Mouse (Mus musculus): ENCODE data around the gene Gm5105. TPM values are rescaled to one million over a fixed set of nuclear protein-coding genes. Genes with fewer than 3 reads are reported as not detected.

Gm5105 gene
- polyA plus RNA-seq, 1 experiment from 2014 or later = 0.12 TPM

DNA sequence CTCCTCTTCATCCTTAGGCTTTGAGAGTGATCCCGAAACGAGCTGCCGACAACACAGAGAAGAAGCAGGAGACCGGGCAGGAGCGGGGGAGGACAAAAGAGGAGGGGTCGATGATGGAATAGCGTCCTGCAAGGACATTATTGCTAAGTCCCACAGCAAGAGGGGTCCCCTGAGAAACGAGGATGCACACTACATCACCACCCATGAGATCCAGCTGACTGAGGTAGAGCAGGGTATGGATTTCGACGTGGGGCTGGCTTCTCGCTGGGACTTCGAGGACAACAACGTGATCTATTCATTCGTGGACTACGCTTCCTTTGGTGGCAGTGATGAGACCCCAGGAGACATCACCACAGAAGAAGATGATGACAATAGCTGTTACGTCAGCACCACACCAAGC is 1.3 kb downstream of the Gm5105 start:
- Histone ChIP-seq H3K9me3 (no peaks in the 10 kb centered on the region), H3K27me3 (peaks cover 3% of the 10 kb centered on the region; the same call in 1 of the 2 replicates), H3K4me3 (0 out of 2 replicates have a peak overlapping the region, but pooled peaks have one; percentile 11), H3K4me2 (peak overlapping the region; percentile 42), H3K9ac (no peak overlapping the region), H3K4me1 (replicated peaks) (peaks cover 40% of the 10 kb centered on the region), H3K27ac (no peak overlapping the region), H3K36me3 (no peaks in the 10 kb centered on the region)
- 0 out of 2 replicates have a peak, but pooled peaks have one; percentile 4 for ATAC-seq (ENCODE audit: low FRiP score)
- 69% methylated on average over 16 of the region's 16 CpGs for WGBS

DNA sequence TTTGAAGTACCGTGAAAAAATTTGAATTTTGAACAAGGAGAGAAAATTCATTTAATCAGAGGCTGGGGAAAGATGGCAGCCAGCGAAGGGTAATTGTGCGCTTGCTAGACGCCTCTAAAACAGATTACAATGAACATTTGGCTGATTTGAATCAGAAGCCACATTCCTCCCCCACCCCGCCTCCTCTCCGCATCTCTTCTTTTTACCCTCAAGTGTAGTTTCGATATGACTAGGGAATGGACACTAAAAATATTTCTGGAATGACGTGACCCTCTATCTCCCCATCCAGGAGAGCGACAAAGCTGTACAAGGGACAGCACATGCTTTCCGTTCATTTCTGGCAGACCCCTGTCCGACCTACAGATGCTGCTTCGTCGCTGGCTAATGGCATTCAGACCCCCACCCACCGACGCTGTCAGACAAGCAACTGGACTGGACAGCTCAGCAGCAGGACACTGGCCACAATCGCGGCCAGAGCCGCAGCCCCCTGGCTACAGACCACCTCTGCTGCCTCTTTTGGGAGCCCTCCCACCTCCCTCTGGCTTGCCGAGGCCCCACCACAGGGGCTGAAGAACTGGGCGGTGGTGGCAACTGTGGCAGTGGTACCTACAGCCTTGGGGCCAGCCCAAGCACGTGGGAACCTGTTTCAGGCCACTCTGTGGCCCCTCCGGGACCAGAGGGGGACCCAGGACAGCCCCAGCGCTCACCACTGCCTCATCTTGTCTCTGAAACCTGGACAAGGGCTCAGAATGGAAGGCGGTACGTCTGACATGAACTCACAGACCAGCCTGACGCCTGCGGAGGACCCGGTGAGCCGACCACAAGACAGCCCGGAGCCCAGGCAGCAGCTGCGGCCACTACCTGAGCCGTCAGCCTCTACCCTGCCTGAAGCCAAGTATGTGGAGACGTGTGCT is 2.2 kb downstream of the Gm5105 start, which contains the start of gene 1110002E22Rik:
Gene 1110002E22Rik (plus strand): TSS at position 321 of the 914 bp plus-strand sequence.
- H3K27ac ChIP-seq = no peak within 1 kb of the TSS
- H3K9ac ChIP-seq = no peak within 1 kb of the TSS
- no peak within 1 kb of the TSS for H3K4me3 ChIP-seq
- WGBS = 70% methylated on average over 33 of the region's 33 CpGs
- peak within 1 kb of the TSS; percentile 6; the same call in 1 of the 2 replicates for H3K4me2 ChIP-seq
- H3K4me1 ChIP-seq (replicated peaks) = peaks cover 33% of the 10 kb centered on the region
- no peaks in the 10 kb centered on the region for H3K9me3 ChIP-seq
- H3K36me3 ChIP-seq = no peaks in the 10 kb centered on the region
- 0 out of 2 replicates have a peak, but pooled peaks have one; percentile 29 for ATAC-seq (ENCODE audit: low FRiP score)
- H3K27me3 ChIP-seq = peaks cover 2% of the 10 kb centered on the region; the same call in 1 of the 2 replicates

DNA sequence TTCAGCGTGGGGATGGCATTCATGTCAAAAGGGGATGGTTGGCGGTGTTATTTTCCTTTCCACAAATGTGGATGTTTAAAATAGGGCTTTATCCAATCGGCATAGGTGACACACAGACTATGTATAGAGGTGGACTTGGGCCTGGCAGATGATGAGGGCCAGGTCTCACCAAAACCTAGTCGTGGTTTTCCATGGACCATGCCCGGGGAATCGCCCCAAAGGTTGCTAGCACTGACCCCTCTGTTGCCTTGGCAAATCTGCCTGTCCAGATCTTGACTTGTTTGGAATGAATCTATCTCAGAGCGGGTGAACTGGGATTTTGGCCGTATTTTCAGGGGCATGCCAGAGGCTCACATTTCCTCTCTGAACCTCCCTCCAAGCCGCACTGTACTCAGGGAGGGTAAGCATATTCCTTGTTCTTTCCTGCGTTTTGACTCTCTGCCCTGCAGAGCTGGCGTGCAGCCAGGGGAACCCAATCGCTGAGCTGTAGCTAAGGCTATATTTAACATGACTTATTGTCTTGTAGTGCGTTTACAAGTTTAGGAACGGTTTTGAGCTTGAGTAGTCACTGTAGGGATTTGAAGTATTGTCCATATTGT is 3.4 kb downstream of the Gm5105 start:
- Histone ChIP-seq H3K4me3 (no peak overlapping the region), H3K27me3 (no peaks in the 10 kb centered on the region), H3K27ac (no peak overlapping the region), H3K9me3 (no peaks in the 10 kb centered on the region), H3K9ac (no peak overlapping the region), H3K4me2 (no peak overlapping the region), H3K4me1 (replicated peaks) (peaks cover 30% of the 10 kb centered on the region), H3K36me3 (no peaks in the 10 kb centered on the region)
- ATAC-seq (ENCODE audit: low FRiP score) = no peak
- 65% methylated on average over 14 of the region's 14 CpGs for whole genome bisulfite sequencing

DNA sequence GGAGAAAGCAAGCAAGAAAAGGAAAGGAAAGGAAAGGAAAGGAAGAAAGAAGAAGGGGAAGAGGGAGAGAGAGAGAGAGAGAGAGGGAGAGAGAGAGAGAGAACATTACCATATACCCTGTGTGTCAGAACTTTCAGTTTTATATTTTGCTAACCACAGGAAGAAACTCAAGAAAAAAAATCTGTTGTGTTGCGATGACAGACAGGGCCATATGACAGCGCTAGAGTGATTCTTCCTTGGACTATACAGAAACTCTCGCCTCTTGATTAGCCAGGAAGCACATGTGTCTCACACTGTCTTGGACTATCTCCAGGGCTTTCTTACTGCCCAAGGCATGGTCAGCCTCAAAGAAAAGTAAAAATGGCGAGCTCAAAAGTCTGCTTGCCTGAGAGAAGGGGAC is 4.5 kb downstream of the Gm5105 start:
- no peak overlapping the region for H3K4me3 ChIP-seq
- H3K4me1 ChIP-seq (replicated peaks) = peaks cover 30% of the 10 kb centered on the region
- no peaks in the 10 kb centered on the region for H3K9me3 ChIP-seq
- no peak overlapping the region for H3K9ac ChIP-seq
- no peak overlapping the region for H3K4me2 ChIP-seq
- no peaks in the 10 kb centered on the region for H3K36me3 ChIP-seq
- WGBS = 92% methylated on average over 4 of the region's 4 CpGs
- no peak overlapping the region for H3K27ac ChIP-seq
- no peaks in the 10 kb centered on the region for H3K27me3 ChIP-seq
- no peak for ATAC-seq (ENCODE audit: low FRiP score)

DNA sequence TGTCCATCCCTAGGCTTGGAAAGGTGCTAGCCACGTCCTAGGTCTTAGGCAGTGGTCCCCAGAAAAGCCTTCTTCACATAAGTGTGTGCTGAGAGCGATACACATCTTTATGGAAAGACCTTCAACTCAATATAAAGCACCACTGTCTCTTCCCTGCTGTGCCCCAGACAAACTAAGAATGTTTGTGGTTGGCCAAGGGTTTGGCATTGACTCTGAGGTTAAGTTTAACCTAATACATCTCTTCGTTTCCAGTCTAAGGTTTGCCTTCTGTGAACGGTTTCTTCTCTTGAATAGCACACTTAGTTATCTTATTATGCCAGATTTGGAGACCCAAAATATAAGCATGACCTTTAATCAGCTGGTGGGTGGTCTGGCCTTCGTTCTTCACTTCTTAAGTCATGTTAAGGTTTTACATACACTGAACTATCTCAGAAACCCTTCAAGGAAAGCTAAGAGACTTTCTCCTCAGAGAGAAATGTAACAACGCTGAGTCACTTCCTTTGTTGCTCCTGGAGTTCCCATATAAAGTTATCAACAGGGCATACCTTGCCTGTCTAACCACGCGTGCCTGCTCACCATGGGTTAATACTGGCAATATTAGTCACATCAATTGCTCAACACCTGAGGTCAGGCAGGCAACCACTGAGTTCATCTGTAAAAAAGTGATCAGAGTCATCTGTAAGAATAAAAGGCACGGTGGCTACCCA is 5.8 kb downstream of the Gm5105 start:
- WGBS = 89% methylated on average over 9 of the region's 9 CpGs
- H3K4me2 ChIP-seq = no peak overlapping the region
- no peak for ATAC-seq (ENCODE audit: low FRiP score)
- no peak overlapping the region for H3K9ac ChIP-seq
- H3K27ac ChIP-seq = no peak overlapping the region
- H3K4me3 ChIP-seq = no peak overlapping the region
- H3K36me3 ChIP-seq = no peaks in the 10 kb centered on the region
- H3K4me1 ChIP-seq (replicated peaks) = peaks cover 25% of the 10 kb centered on the region
- H3K27me3 ChIP-seq = no peaks in the 10 kb centered on the region
- no peaks in the 10 kb centered on the region for H3K9me3 ChIP-seq

DNA sequence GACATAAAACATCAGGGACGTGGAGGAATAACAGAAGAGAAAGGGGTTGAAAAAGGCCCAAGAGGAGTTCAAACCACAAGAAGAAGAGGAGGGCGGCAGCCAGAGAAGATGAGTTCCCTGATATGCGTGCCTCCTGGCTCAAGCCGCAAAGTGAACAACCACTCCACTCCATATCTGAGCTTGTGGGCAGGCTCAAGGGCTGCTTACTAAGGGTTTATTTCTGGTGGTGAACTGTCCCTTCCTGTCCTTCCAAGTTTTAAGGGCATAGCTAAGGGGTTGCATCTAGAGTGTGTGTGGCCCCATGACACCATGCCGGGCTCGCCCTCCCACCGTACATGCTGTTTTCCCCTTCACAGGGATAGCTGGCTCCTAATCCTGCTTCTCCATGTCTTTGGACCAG is 6.8 kb downstream of the Gm5105 start:
- Histone ChIP-seq H3K9me3 (no peaks in the 10 kb centered on the region), H3K36me3 (no peaks in the 10 kb centered on the region), H3K27me3 (no peaks in the 10 kb centered on the region), H3K4me2 (no peak overlapping the region), H3K4me3 (no peak overlapping the region), H3K4me1 (replicated peaks) (peaks cover 16% of the 10 kb centered on the region), H3K27ac (no peak overlapping the region), H3K9ac (no peak overlapping the region)
- WGBS = 97% methylated on average over 7 of the region's 7 CpGs
- ATAC-seq (ENCODE audit: low FRiP score) = no peak

DNA sequence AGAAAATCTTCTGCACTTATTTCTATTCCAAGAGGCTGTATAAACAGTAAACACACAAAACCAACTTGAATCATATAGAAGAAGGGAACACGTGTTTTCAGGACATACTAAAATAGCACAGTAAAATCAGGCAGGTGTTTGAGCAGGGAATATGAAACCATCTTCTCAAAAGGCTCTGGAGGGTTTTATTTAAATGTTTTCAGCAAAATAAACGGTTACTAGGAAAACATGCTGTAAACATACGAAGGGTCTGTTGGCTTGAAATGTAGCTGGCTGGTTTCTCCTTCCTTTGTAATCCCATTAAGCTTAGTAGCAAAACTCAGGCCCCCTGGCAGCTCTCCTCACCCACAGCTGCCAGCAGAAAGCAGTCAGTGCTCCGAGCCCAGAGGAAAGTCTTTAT is 9.0 kb downstream of the Gm5105 start:
- Histone ChIP-seq H3K27ac (no peak overlapping the region), H3K9me3 (no peaks in the 10 kb centered on the region), H3K4me3 (no peak overlapping the region), H3K27me3 (no peaks in the 10 kb centered on the region), H3K9ac (no peak overlapping the region), H3K4me1 (replicated peaks) (no peaks in the 10 kb centered on the region; the same call in 1 of the 2 replicates), H3K36me3 (no peaks in the 10 kb centered on the region), H3K4me2 (no peak overlapping the region)
- WGBS = 63% methylated on average over 4 of the region's 4 CpGs
- no peak for ATAC-seq (ENCODE audit: low FRiP score)

DNA sequence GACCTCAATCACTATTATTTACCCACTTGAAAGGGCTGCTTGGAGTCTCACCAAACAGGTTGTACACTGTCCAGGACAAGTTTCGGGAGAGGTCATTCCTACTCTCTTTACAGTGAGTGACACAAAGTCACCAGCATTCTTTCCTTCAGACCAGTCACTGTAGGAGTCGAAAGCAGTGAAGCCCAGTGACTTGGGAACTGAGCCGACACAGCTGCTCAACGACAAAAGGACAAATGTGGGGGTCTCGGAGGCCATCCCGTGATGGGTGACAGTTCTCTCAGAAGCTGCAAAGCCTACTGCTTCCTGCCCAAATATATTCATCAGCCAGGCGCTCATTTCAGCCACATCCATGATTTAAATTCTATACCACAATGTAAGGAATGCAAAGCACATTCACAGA is 10.2 kb downstream of the Gm5105 start:
- Histone ChIP-seq H3K9ac (no peak overlapping the region), H3K36me3 (no peaks in the 10 kb centered on the region), H3K27me3 (no peaks in the 10 kb centered on the region), H3K27ac (no peak overlapping the region; the same call in 1 of the 2 replicates), H3K9me3 (no peaks in the 10 kb centered on the region), H3K4me1 (replicated peaks) (no peaks in the 10 kb centered on the region; the same call in 1 of the 2 replicates), H3K4me3 (no peak overlapping the region), H3K4me2 (no peak overlapping the region)
- WGBS = 48% methylated on average over 7 of the region's 7 CpGs
- no peak for ATAC-seq (ENCODE audit: low FRiP score)

DNA sequence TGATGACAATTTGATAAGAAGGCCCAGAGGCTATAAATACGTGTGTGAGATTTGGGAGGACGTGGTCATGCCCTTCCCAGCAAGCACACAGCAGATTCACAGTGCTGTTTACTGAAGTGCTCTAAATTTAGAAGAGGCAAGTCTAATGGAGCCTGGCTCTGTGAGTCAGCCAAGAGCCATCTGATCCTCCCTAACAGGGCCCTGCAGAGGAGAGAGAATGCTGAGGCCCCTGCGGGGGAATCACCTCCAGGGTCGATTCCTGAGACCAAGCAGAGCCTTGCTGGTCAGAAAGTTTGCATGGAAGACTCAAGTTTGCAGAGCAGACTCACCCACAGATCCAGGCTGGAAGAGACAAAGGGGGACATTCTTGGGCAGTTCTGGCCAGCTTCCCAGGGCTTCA is 13.2 kb downstream of the Gm5105 start:
- ATAC-seq (ENCODE audit: low FRiP score) = no peak
- H3K27ac ChIP-seq = no peak overlapping the region

DNA sequence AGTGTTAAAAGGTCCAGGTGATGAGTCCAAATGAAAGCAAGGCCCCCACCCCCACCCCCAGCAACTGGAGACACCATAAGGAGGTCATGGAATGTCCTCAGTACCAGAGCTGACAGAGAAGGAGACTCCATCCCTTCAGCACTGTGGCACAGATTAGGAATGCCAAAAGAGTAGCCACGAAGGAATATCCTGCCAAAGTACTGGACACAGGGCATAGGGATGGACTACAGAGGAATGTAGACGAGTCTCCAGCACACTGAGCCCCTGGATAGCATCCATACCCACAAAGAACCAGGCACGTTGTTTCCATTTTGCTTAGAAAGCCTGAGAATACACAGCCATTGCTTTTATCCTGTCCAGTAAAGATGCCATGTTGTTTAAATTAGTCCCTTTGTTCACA is 15.8 kb downstream of the Gm5105 start:
- no peak overlapping the region for H3K4me2 ChIP-seq
- ATAC-seq (ENCODE audit: low FRiP score) = no peak
- H3K36me3 ChIP-seq = no peaks in the 10 kb centered on the region
- no peaks in the 10 kb centered on the region for H3K27me3 ChIP-seq
- H3K9me3 ChIP-seq = no peaks in the 10 kb centered on the region
- no peak overlapping the region for H3K9ac ChIP-seq
- WGBS = 77% methylated on average over 3 of the region's 3 CpGs
- H3K27ac ChIP-seq = no peak overlapping the region
- no peak overlapping the region for H3K4me3 ChIP-seq
- H3K4me1 ChIP-seq (replicated peaks) = no peaks in the 10 kb centered on the region

More for the DNA sequence above, 13.2 kb downstream of the Gm5105 start:
- H3K4me1 ChIP-seq (replicated peaks) = no peaks in the 10 kb centered on the region; the same call in 1 of the 2 replicates
- H3K9me3 ChIP-seq = no peaks in the 10 kb centered on the region
- H3K4me3 ChIP-seq = no peak overlapping the region
- no peak overlapping the region for H3K9ac ChIP-seq
- WGBS = 65% methylated on average over 4 of the region's 4 CpGs
- no peaks in the 10 kb centered on the region for H3K27me3 ChIP-seq
- H3K36me3 ChIP-seq = no peaks in the 10 kb centered on the region
- H3K4me2 ChIP-seq = no peak overlapping the region

DNA sequence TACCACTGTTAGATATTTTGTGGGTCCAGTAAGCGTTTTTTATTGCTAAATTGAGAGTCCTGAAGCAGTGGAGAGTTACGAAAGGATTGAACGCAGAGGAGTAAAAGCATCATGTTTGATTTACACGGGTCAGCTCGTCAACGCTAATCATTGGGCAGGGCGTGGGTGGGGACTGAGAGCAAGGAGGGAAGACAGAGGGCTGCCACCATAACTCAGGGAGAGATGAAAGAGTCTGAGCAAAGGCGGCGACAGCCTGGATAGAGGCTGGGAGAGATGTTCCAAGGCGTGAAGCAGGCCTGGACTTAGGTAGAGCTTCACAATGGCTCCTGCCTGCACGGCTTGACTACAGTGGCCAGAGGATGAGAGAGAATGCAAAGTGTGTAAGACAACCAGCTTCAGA is 16.4 kb downstream of the Gm5105 start:
- Histone ChIP-seq H3K27me3 (no peaks in the 10 kb centered on the region), H3K9ac (no peak overlapping the region), H3K9me3 (no peaks in the 10 kb centered on the region), H3K36me3 (no peaks in the 10 kb centered on the region), H3K4me1 (replicated peaks) (no peaks in the 10 kb centered on the region), H3K27ac (no peak overlapping the region), H3K4me2 (no peak overlapping the region), H3K4me3 (no peak overlapping the region)
- no peak for ATAC-seq (ENCODE audit: low FRiP score)
- 88% methylated on average over 11 of the region's 11 CpGs for WGBS

DNA sequence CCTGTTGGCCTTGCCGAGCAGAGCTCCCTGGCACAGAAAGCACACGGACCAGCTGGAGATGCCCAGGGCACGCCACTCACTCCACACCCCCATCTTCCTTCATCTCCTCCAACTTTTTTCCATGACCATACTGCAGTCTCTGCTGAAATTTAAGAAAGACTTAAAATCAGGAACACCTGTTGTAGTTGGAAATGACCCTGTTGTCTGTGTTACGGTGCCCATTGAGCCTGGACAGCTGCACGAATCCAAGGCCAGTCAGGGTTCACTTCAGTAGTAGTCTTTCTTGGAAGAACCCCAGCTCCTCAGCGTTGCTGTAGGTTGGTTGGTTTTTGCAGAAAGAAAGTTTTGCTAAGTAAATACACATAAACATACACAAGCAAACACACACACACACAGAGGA is 17.6 kb downstream of the Gm5105 start:
- Histone ChIP-seq H3K27me3 (no peaks in the 10 kb centered on the region), H3K36me3 (no peaks in the 10 kb centered on the region), H3K4me1 (replicated peaks) (no peaks in the 10 kb centered on the region), H3K4me3 (no peak overlapping the region), H3K27ac (no peak overlapping the region), H3K9ac (no peak overlapping the region), H3K9me3 (no peaks in the 10 kb centered on the region), H3K4me2 (no peak overlapping the region)
- 90% methylated on average over 6 of the region's 6 CpGs for WGBS
- ATAC-seq (ENCODE audit: low FRiP score) = no peak
